ENCODE assay signal across 15 mouse cellular contexts in genomic region chr8:49175386-49175785, GRCm38 (mm10).
"Had no signal": no experiment of that assay in that cellular context is flagged by ENCODE, and none has a peak within 500 bp of the region (broad histone marks: within the 10 kb centered on the region; RNA-seq: fewer than 3 reads in every experiment).

No protein-coding gene starts in this region.

- H3K27me3 ChIP-seq: neural tube, embryonic 13.5 days; neural tube, embryonic 15.5 days; stomach, embryonic 15.5 days had no signal

- DNase-seq: retina, postnatal 1 day; right cerebral cortex, adult 18-20 months; right cerebral cortex, postnatal 14 days; right cerebral cortex, postnatal 25 days; right cerebral cortex, postnatal 4 days; spleen, adult 18-20 months; thymus, adult 18-20 months; thymus, adult 2 months; thymus, postnatal 14 days; thymus, postnatal 25 days; thymus, postnatal 36 days; thymus, postnatal 4 days had no signal

- H3K4me3 ChIP-seq: neural tube, embryonic 13.5 days; neural tube, embryonic 15.5 days; stomach, embryonic 15.5 days had no signal

- H3K9ac ChIP-seq: neural tube, embryonic 13.5 days; neural tube, embryonic 15.5 days; stomach, embryonic 15.5 days had no signal

- H3K27ac ChIP-seq: neural tube, embryonic 13.5 days; neural tube, embryonic 15.5 days; stomach, embryonic 15.5 days had no signal

- H3K4me2 ChIP-seq: neural tube, embryonic 13.5 days; neural tube, embryonic 15.5 days; stomach, embryonic 15.5 days had no signal

- H3K36me3 ChIP-seq: neural tube, embryonic 13.5 days; neural tube, embryonic 15.5 days; stomach, embryonic 15.5 days had no signal

- H3K4me1 ChIP-seq: neural tube, embryonic 13.5 days; neural tube, embryonic 15.5 days; stomach, embryonic 15.5 days had no signal

- H3K9me3 ChIP-seq: neural tube, embryonic 13.5 days; neural tube, embryonic 15.5 days; stomach, embryonic 15.5 days had no signal
